Comparison of ENCODE assay signal across 26 mouse cellular contexts in genomic region chr11:69169313-69169712, GRCm38 (mm10). TPM values are rescaled to one million over a fixed set of nuclear protein-coding genes. Genes with fewer than 3 reads are reported as not detected.
DNase-seq lines count a peak whose midpoint lies in the region; ATAC-seq and TF ChIP-seq lines count a peak whose summit lies in the region.
"Had no signal": no experiment of that assay in that cellular context is flagged by ENCODE, and none has a peak within 500 bp of the region (broad histone marks: within the 10 kb centered on the region; RNA-seq: fewer than 3 reads in every experiment).

No protein-coding gene starts in this region.

- no peak for TF ChIP-seq POLR2A in brain, embryonic 14.5 days (IDR thresholded peaks at IDR 0.05; ENCODE audit: borderline replicate concordance, extremely low read depth, insufficient read depth, insufficient read length, poor library complexity, severe bottlenecking)

- no peak overlapping the region for H3K27ac ChIP-seq in hindbrain, embryonic 13.5 days
- H3K27ac ChIP-seq: embryonic facial prominence, embryonic 12.5 days; heart, embryonic 15.5 days; kidney, postnatal 0 days; liver, embryonic 14.5 days; midbrain, embryonic 12.5 days; stomach, postnatal 0 days had no signal

- peaks cover 16% of the 10 kb centered on the region; the same call in 1 of the 2 replicates for H3K27me3 ChIP-seq in hindbrain, embryonic 13.5 days

- H3K9me3 ChIP-seq in hindbrain, embryonic 13.5 days: no peaks in the 10 kb centered on the region
- H3K9me3 ChIP-seq: embryonic facial prominence, embryonic 12.5 days; heart, embryonic 15.5 days; midbrain, embryonic 12.5 days had no signal

- no peak overlapping the region for H3K9ac ChIP-seq in hindbrain, embryonic 13.5 days
- H3K9ac ChIP-seq: embryonic facial prominence, embryonic 12.5 days; heart, embryonic 15.5 days; liver, embryonic 14.5 days; midbrain, embryonic 12.5 days had no signal

- H3K4me2 ChIP-seq in hindbrain, embryonic 13.5 days: no peak overlapping the region
- H3K4me2 ChIP-seq: embryonic facial prominence, embryonic 12.5 days; heart, embryonic 15.5 days; midbrain, embryonic 12.5 days had no signal

- no peak overlapping the region for H3K4me3 ChIP-seq in hindbrain, embryonic 13.5 days
- H3K4me3 ChIP-seq: embryonic facial prominence, embryonic 12.5 days; erythroblast, embryonic 14.5 days; heart, embryonic 15.5 days; midbrain, embryonic 12.5 days had no signal

- WGBS in hindbrain, embryonic 13.5 days: 85% methylated on average over 12 of the region's 12 CpGs

- DNase-seq in frontal cortex, postnatal 36 days (ENCODE audit: low spot score in 2 of 2): peak; percentile 67 to 73
- DNase-seq in frontal cortex, postnatal 25 days (ENCODE audit: low spot score in 2 of 2): no peak
- peak; percentile 76 to 82 for DNase-seq in left cerebral cortex, adult 18-20 months (ENCODE audit: low spot score in 2 of 2)
- no peak for DNase-seq in left cerebral cortex, adult 11 months (ENCODE audit: low spot score)
- DNase-seq in brain, embryonic 14.5 days (ENCODE audit: low read depth): peak; percentile 7
- DNase-seq in right cerebral cortex, adult 2 months (ENCODE audit: low spot score in 2 of 2): peak; percentile 62 to 63
- DNase-seq: adrenal gland, postnatal 36 days; B cell, adult 2 months; cerebellum, adult 2 months; gastrocnemius, postnatal 10 days; heart, adult 18-20 months; kidney, adult 18-20 months had no signal

- TF ChIP-seq CTCF in brain, embryonic 14.5 days (IDR thresholded peaks at IDR 0.05; ENCODE audit: borderline replicate concordance, extremely low read depth, insufficient read depth, insufficient read length): no peak

- no peak for ATAC-seq in hindbrain, embryonic 13.5 days (ENCODE audit: low FRiP score)
- ATAC-seq: forebrain, embryonic 14.5 days had no signal

- H3K4me1 ChIP-seq in hindbrain, embryonic 13.5 days (replicated peaks): no peaks in the 10 kb centered on the region; the same call in 1 of the 2 replicates
- H3K4me1 ChIP-seq: embryonic facial prominence, embryonic 12.5 days; heart, embryonic 15.5 days; midbrain, embryonic 12.5 days had no signal

- no peaks in the 10 kb centered on the region for H3K36me3 ChIP-seq in hindbrain, embryonic 13.5 days
- H3K36me3 ChIP-seq: embryonic facial prominence, embryonic 12.5 days; heart, embryonic 15.5 days; midbrain, embryonic 12.5 days had no signal

RNA-seq across cellular contexts. Expression of gene Alox12b, which starts 12.5 kb away (rescaled TPM):
- 10 to 100 TPM in 1 of 2 experiments, 1 to 10 TPM in 1; 9.8 to 13.7 TPM for total RNA-seq in left cerebral cortex, adult 18-20 months (2021)
- 0.13 and 0.23 TPM in 2 replicates for polyA plus RNA-seq in brain, embryonic 14.5 days (2012; rRNA removed)
- polyA plus RNA-seq in hindbrain, embryonic 13.5 days (2015; fragmentation: Nextera tagmentation; extraction: Ambion mirVana): 0.29 and 0.31 TPM in 2 replicates
- total RNA-seq: adrenal gland, postnatal 36 days; common myeloid progenitor, adult 5-6 weeks; gastrocnemius, postnatal 10 days; heart, adult 18-20 months; hematopoietic stem cell, adult 5-6 weeks; monocyte, adult 5-6 weeks had no signal
- polyA plus RNA-seq: erythroblast, embryonic 14.5 days; forebrain, embryonic 14.5 days; liver, embryonic 14.5 days; lung, embryonic 16.5 days; neural tube, embryonic 11.5 days had no signal

RNA-seq across cellular contexts. Expression of gene Alox8, which starts 28.3 kb away (rescaled TPM):
- total RNA-seq in left cerebral cortex, adult 18-20 months (2021): 10 to 100 TPM; 10.2 to 11.7 TPM
- polyA plus RNA-seq in brain, embryonic 14.5 days (2012; rRNA removed): 0.05 and 0.25 TPM in 2 replicates
- polyA plus RNA-seq in hindbrain, embryonic 13.5 days (2015; fragmentation: Nextera tagmentation; extraction: Ambion mirVana): 0.12 and 0.16 TPM in 2 replicates
- total RNA-seq: adrenal gland, postnatal 36 days; common myeloid progenitor, adult 5-6 weeks had no signal
- polyA plus RNA-seq: erythroblast, embryonic 14.5 days; neural tube, embryonic 11.5 days had no signal

RNA-seq across cellular contexts. Expression of gene Aloxe3, which starts 43.6 kb away (rescaled TPM):
- 1 to 10 TPM; 4.4 to 6.8 TPM for total RNA-seq in left cerebral cortex, adult 18-20 months (2021)
- 2.8 and 3.5 TPM in 2 replicates for polyA plus RNA-seq in brain, embryonic 14.5 days (2012; rRNA removed)
- 0.71 and 1.3 TPM in 2 replicates for polyA plus RNA-seq in hindbrain, embryonic 13.5 days (2015; fragmentation: Nextera tagmentation; extraction: Ambion mirVana)
- total RNA-seq: common myeloid progenitor, adult 5-6 weeks; heart, adult 18-20 months; hematopoietic stem cell, adult 5-6 weeks had no signal

RNA-seq across cellular contexts. Expression of gene 9130213A22Rik, which starts 46.9 kb away (rescaled TPM):
- total RNA-seq in left cerebral cortex, adult 18-20 months (2021): under 1 TPM; 0.53 to 0.98 TPM
- polyA plus RNA-seq in brain, embryonic 14.5 days (2012; rRNA removed): 0.33 and 0.47 TPM in 2 replicates
- polyA plus RNA-seq in hindbrain, embryonic 13.5 days (2015; fragmentation: Nextera tagmentation; extraction: Ambion mirVana): 0.13 and 0.25 TPM in 2 replicates
- total RNA-seq: common myeloid progenitor, adult 5-6 weeks; hematopoietic stem cell, adult 5-6 weeks; monocyte, adult 5-6 weeks had no signal
- polyA plus RNA-seq: erythroblast, embryonic 14.5 days; neural tube, embryonic 11.5 days had no signal

RNA-seq across cellular contexts. Expression of gene Hes7, which starts 49.1 kb away (rescaled TPM):
- total RNA-seq in left cerebral cortex, adult 18-20 months (2021): under 1 TPM; 0.42 to 0.79 TPM
- 0.42 and 0.45 TPM in 2 replicates for polyA plus RNA-seq in brain, embryonic 14.5 days (2012; rRNA removed)
- polyA plus RNA-seq in hindbrain, embryonic 13.5 days (2015; fragmentation: Nextera tagmentation; extraction: Ambion mirVana): 0.26 and 0.35 TPM in 2 replicates
- total RNA-seq: common myeloid progenitor, adult 5-6 weeks; gastrocnemius, postnatal 10 days; hematopoietic stem cell, adult 5-6 weeks; monocyte, adult 5-6 weeks had no signal

Comparison
In these comparisons a context has a peak if more than half of its experiments do, and no peak if none do; other contexts are left out.
1. DNase-seq: peak in frontal cortex, postnatal 36 days (2 of 2), left cerebral cortex, adult 18-20 months (2 of 2), brain, embryonic 14.5 days (single experiment) and right cerebral cortex, adult 2 months (2 of 2); none in frontal cortex, postnatal 25 days (0 of 2) and left cerebral cortex, adult 11 months (single experiment).